Mouse (Mus musculus) midbrain, embryonic 11.5 days (tissue): ENCODE measurements at regions not wholly inside any gene's neighbourhood (a gene's known extent, or its start where the extent isn't known, plus 50 kb on each side); places are given as distances from the start of the nearest gene placed in this dataset.
A peak's percentile ranks its signal among the peaks of the same experiment; 100 is the strongest.
"Not testable (repeated sequence)": the region's sequence is repeated elsewhere in the genome, so short reads cannot be mapped to it uniquely, and the experiment has no call there.

Source experiments
- ATAC-seq: fragments of 200-750 bp; cut with Nextera tagmentation; 2 replicates; pipeline ENCODE4 v1.8.0; 2017; ENCODE audit warnings: moderate TSS enrichment, moderate library complexity; ENCODE audit not compliant: low FRiP score
- DNase-seq: peaks from one replicate; pipeline ENCODE4 v3.0.0; 2015; ENCODE audit warnings: low spot score; ENCODE audit errors: missing footprints
- H3K27ac ChIP-seq: fragments of 300-500 bp; sonication (generic); 2 replicates; pipeline ENCODE4 v1.5.1; 2014; ENCODE audit warnings: low read depth, low read length
- H3K27me3 ChIP-seq: fragments of 300-500 bp; sonication (generic); 2 replicates; pipeline ENCODE4 v1.6.1; 2014; ENCODE audit warnings: mild to moderate bottlenecking, low read length, moderate library complexity, mixed read lengths; ENCODE audit not compliant: control insufficient read depth, insufficient read depth
- H3K36me3 ChIP-seq: fragments of 300-500 bp; sonication (generic); 2 replicates; pipeline ENCODE4 v1.6.1; 2014; ENCODE audit warnings: mild to moderate bottlenecking, low read length, moderate library complexity, mixed read lengths; ENCODE audit not compliant: control insufficient read depth, insufficient read depth
- H3K4me1 ChIP-seq: fragments of 300-500 bp; sonication (generic); 2 replicates; pipeline ENCODE4 v1.6.1; 2014; ENCODE audit warnings: low read length; ENCODE audit not compliant: control insufficient read depth, insufficient read depth
- H3K4me2 ChIP-seq: fragments of 300-500 bp; sonication (generic); 2 replicates; pipeline ENCODE4 v1.6.1; 2014; ENCODE audit warnings: mild to moderate bottlenecking, moderate library complexity
- H3K4me3 ChIP-seq: fragments of 300-500 bp; sonication (generic); 2 replicates; pipeline ENCODE4 v1.5.1; 2014; ENCODE audit warnings: low read depth, low read length
- H3K9ac ChIP-seq: fragments of 300-500 bp; sonication (generic); 2 replicates; pipeline ENCODE4 v1.6.1; 2014; ENCODE audit warnings: low read length
- H3K9me3 ChIP-seq: fragments of 300-500 bp; sonication (generic); 2 replicates; pipeline ENCODE4 v1.6.1; 2016; ENCODE audit warnings: low read length; ENCODE audit not compliant: control insufficient read depth
- WGBS: fragments of 180-500 bp; shearing (Covaris S2); extraction: QIAGEN DNeasy Blood & Tissue Kit; methylation state at CpG from one replicate; pipeline ENCODE4 v1.1.7; 2014; 5-methylcytosine and 5-hydroxymethylcytosine counted together

- DNase-seq (no peak), ATAC-seq (no peak)
- Histone ChIP-seq H3K9ac (no peak overlapping the region), H3K9me3 (no peaks in the 10 kb centered on the region), H3K27ac (no peak overlapping the region), H3K27me3 (no peaks in the 10 kb centered on the region), H3K4me2 (no peak overlapping the region), H3K4me3 (no peak overlapping the region), H3K4me1 (no peaks in the 10 kb centered on the region), H3K36me3 (no peaks in the 10 kb centered on the region)
- WGBS = 72% methylated on average over 2 of the region's 2 CpGs
These were observed 106.3 kb downstream of the AI429214 start for GRCm38 (mm10) chr8:37099727-37100126.

- H3K27me3 ChIP-seq, ATAC-seq, H3K9ac ChIP-seq, H3K36me3 ChIP-seq, H3K4me2 ChIP-seq, H3K9me3 ChIP-seq, DNase-seq, H3K4me1 ChIP-seq, H3K4me3 ChIP-seq, H3K27ac ChIP-seq: not testable (repeated sequence)
These were observed 119.0 kb downstream of the AI429214 start for GRCm38 (mm10) chr8:37112386-37112785.

GRCm38 (mm10) chr8:37125834-37126233 lies 132.4 kb downstream of the AI429214 start:
- H3K9ac ChIP-seq = no peak overlapping the region
- H3K27ac ChIP-seq = no peak overlapping the region
- no peaks in the 10 kb centered on the region for H3K9me3 ChIP-seq
- ATAC-seq (no peak), DNase-seq (no peak)
- no peaks in the 10 kb centered on the region for H3K4me1 ChIP-seq
- H3K36me3 ChIP-seq = no peaks in the 10 kb centered on the region
- no peaks in the 10 kb centered on the region for H3K27me3 ChIP-seq
- H3K4me2 ChIP-seq = no peak overlapping the region
- no peak overlapping the region for H3K4me3 ChIP-seq

DNA sequence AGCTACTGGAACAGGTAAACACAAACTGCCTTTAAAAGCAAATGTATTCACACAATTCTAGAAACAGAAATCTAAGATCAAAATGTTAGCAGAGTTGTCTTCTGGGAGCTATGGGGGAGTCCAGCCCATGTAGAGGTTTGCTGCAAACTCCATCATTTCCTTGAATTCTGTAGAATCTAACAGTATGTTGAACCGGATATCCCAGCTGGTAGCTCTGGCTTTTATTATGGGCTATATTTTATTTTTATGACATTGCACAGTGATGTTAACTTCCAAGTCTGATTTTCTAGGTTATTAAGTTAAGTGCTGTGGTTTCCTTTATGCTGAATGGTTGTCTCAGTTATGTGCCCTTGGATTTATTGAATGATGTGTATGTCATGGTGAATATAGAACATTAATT lies 136.3 kb downstream of the AI429214 start:
- no peaks in the 10 kb centered on the region for H3K36me3 ChIP-seq
- H3K27me3 ChIP-seq = no peaks in the 10 kb centered on the region
- no peaks in the 10 kb centered on the region for H3K4me1 ChIP-seq
- H3K9ac ChIP-seq = no peak overlapping the region
- 86% methylated on average over 1 of the region's 1 CpGs for WGBS
- H3K4me2 ChIP-seq = no peak overlapping the region
- no peak overlapping the region for H3K27ac ChIP-seq
- H3K9me3 ChIP-seq = no peaks in the 10 kb centered on the region
- ATAC-seq (no peak), DNase-seq (no peak)
- H3K4me3 ChIP-seq = no peak overlapping the region

- Histone ChIP-seq H3K36me3 (no peaks in the 10 kb centered on the region), H3K27me3 (no peaks in the 10 kb centered on the region), H3K4me1 (no peaks in the 10 kb centered on the region), H3K4me2 (no peak overlapping the region), H3K9me3 (no peaks in the 10 kb centered on the region), H3K9ac (no peak overlapping the region), H3K27ac (no peak overlapping the region), H3K4me3 (no peak overlapping the region)
- WGBS = 28% methylated on average over 4 of the region's 4 CpGs
- ATAC-seq (peak; percentile 74), DNase-seq (peak; percentile 91)
These were observed 138.6 kb downstream of the AI429214 start for GRCm38 (mm10) chr8:37131988-37132387.

- Histone ChIP-seq H3K4me2 (no peak overlapping the region), H3K9ac (no peak overlapping the region), H3K9me3 (no peaks in the 10 kb centered on the region), H3K4me1 (no peaks in the 10 kb centered on the region), H3K36me3 (no peaks in the 10 kb centered on the region), H3K27me3 (no peaks in the 10 kb centered on the region), H3K27ac (no peak overlapping the region), H3K4me3 (no peak overlapping the region)
- 82% methylated on average over 8 of the region's 8 CpGs for WGBS
- DNase-seq = no peak
- no peak for ATAC-seq
These were observed 141.0 kb downstream of the AI429214 start for GRCm38 (mm10) chr8:37134192-37134964.

DNA sequence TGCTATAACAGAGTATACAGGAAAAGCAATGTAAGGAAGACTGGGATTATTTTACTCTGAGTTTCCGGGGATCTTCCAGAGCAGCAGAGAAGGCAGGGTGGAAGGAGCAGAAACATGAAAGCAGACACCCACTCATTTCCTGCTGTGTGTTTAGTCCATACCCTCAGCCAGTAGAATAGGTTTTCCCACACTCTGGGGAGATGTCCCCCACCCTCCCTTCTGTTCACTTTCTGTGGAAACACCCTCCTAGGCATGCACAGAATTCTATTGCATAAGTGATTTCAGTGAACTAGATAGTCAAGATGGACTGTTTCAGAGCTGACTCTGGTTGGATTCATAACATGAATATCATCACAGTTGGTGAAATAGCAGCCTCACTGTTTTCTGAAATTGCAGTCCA lies 156.9 kb downstream of the AI429214 start:
- no peaks in the 10 kb centered on the region for H3K27me3 ChIP-seq
- H3K9me3 ChIP-seq = no peaks in the 10 kb centered on the region
- H3K4me3 ChIP-seq = no peak overlapping the region
- H3K27ac ChIP-seq = no peak overlapping the region
- DNase-seq = no peak
- no peak overlapping the region for H3K4me2 ChIP-seq
- no peaks in the 10 kb centered on the region for H3K36me3 ChIP-seq
- H3K9ac ChIP-seq = no peak overlapping the region
- no peaks in the 10 kb centered on the region for H3K4me1 ChIP-seq
- WGBS = 85% methylated on average over 1 of the region's 1 CpGs
- ATAC-seq = no peak

DNA sequence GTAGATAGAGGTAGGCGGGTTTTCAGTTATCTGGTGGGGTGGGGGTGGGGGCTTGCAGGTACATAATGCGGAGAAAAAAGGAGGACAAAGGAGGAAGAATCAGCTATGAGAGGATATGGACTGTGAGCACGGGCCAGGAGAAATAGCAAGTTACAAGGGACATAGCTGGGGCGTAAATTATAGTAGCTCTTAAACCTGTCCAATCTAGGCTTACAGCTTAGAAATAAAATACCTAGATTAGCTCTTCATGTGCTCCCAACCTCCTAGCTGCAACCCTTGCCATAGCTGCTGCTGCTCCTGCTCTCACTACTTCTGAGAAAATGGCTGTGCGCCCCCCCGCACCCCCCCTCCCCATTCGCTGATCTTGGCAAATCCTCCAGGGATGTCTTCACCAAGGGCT lies 161.0 kb downstream of the AI429214 start:
- H3K4me2 ChIP-seq = no peak overlapping the region
- H3K9ac ChIP-seq = no peak overlapping the region
- ATAC-seq (no peak), DNase-seq (no peak)
- H3K27ac ChIP-seq = no peak overlapping the region
- no peaks in the 10 kb centered on the region for H3K27me3 ChIP-seq
- no peak overlapping the region for H3K4me3 ChIP-seq
- 88% methylated on average over 7 of the region's 7 CpGs for WGBS
- H3K4me1 ChIP-seq = no peaks in the 10 kb centered on the region
- no peaks in the 10 kb centered on the region for H3K36me3 ChIP-seq
- H3K9me3 ChIP-seq = no peaks in the 10 kb centered on the region

DNA sequence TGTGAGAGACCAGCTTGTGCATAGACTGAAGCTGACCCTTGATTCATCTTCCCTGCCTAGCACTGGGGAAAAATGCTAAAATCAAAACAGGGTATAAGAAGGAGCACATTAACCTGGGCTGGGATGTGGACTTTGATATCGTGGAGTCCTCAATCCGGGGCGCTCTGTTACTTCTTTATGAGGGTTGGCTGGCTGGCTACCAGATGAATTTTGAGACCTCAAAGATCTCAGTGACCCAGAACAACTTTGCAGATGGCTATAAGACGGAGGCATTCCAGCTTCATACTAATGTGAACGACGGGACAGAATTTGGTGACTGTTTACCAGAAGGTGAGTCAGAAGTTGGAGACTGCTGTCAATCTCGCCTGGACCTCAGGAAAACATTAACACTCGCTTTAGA lies 161.5 kb downstream of the AI429214 start:
- H3K4me2 ChIP-seq = no peak overlapping the region
- no peak overlapping the region for H3K4me3 ChIP-seq
- ATAC-seq (no peak), DNase-seq (no peak)
- H3K27me3 ChIP-seq = no peaks in the 10 kb centered on the region
- H3K9ac ChIP-seq = no peak overlapping the region
- WGBS = 89% methylated on average over 8 of the region's 8 CpGs
- H3K4me1 ChIP-seq = no peaks in the 10 kb centered on the region
- no peaks in the 10 kb centered on the region for H3K36me3 ChIP-seq
- H3K9me3 ChIP-seq = no peaks in the 10 kb centered on the region
- H3K27ac ChIP-seq = no peak overlapping the region
